Mouse (Mus musculus) embryonic facial prominence, embryonic 11.5 days (tissue): Measurements from ENCODE around the gene Oser1. TPM values are rescaled to one million over a fixed set of nuclear protein-coding genes. Genes with fewer than 3 reads are reported as not detected.

Source experiments
- ATAC-seq: fragments of 200-750 bp; cut with Nextera tagmentation; replicated peaks from 2 replicates; pipeline ENCODE4 v1.8.0; 2017; ENCODE audit warnings: low read depth; ENCODE audit not compliant: insufficient number of reproducible peaks, low FRiP score, low TSS enrichment
- DNase-seq: peaks from one replicate; pipeline ENCODE4 v3.0.0-alpha.2; 2015; ENCODE audit warnings: low spot score
- H3K27ac ChIP-seq: fragments of 300-500 bp; sonication (generic); replicated peaks from 2 replicates; pipeline ENCODE4 v1.5.1; 2014; ENCODE audit warnings: mild to moderate bottlenecking, low read depth, low read length, control low read depth
- H3K27me3 ChIP-seq: fragments of 300-500 bp; sonication (generic); 2 replicates; pipeline ENCODE4 v1.6.1; 2014; ENCODE audit warnings: mild to moderate bottlenecking, low read length, moderate library complexity, mixed read lengths; ENCODE audit not compliant: control insufficient read depth, insufficient read depth
- H3K36me3 ChIP-seq: fragments of 300-500 bp; sonication (generic); replicated peaks from 2 replicates; pipeline ENCODE4 v1.6.1; 2014; ENCODE audit warnings: low read depth, mild to moderate bottlenecking, low read length, moderate library complexity, mixed read lengths; ENCODE audit not compliant: control insufficient read depth, insufficient read depth
- H3K4me1 ChIP-seq: fragments of 300-500 bp; sonication (generic); 2 replicates; pipeline ENCODE4 v1.6.1; 2014; ENCODE audit warnings: low read length, mixed read lengths; ENCODE audit not compliant: control insufficient read depth, insufficient read depth
- H3K4me2 ChIP-seq: fragments of 300-500 bp; sonication (generic); 2 replicates; pipeline ENCODE4 v1.6.1; 2014; ENCODE audit warnings: low read depth, mild to moderate bottlenecking, control low read depth, low read length, moderate library complexity
- H3K4me3 ChIP-seq: fragments of 300-500 bp; sonication (generic); 2 replicates; pipeline ENCODE4 v1.5.1; 2014; ENCODE audit warnings: low read depth, low read length, control low read depth
- H3K9ac ChIP-seq: fragments of 300-500 bp; sonication (generic); replicated peaks from 2 replicates; pipeline ENCODE4 v1.6.1; 2014; ENCODE audit warnings: mild to moderate bottlenecking, control low read depth, low read length
- H3K9me3 ChIP-seq: fragments of 300-500 bp; sonication (generic); replicated peaks from 2 replicates; pipeline ENCODE4 v1.6.1; 2016; ENCODE audit warnings: mild to moderate bottlenecking, low read length, inconsistent platforms, mixed read lengths; ENCODE audit not compliant: control insufficient read depth
- WGBS: fragments of 180-500 bp; shearing (Covaris S2); extraction: QIAGEN DNeasy Blood & Tissue Kit; methylation state at CpG from one replicate; pipeline ENCODE4 v1.1.7; 2014; 5-methylcytosine and 5-hydroxymethylcytosine counted together
- polyA plus RNA-seq: library from polyadenylated mRNA; unstranded; fragments of >200 nt; fragmentation: Nextera tagmentation; extraction: Ambion mirVana; gene quantifications from 2 replicates; pipeline ENCODE4 v1.2.1, GENCODE M21; 2014

Gene Oser1
- polyA plus RNA-seq, 1 experiment from 2014 or later, result 105 TPM

DNA sequence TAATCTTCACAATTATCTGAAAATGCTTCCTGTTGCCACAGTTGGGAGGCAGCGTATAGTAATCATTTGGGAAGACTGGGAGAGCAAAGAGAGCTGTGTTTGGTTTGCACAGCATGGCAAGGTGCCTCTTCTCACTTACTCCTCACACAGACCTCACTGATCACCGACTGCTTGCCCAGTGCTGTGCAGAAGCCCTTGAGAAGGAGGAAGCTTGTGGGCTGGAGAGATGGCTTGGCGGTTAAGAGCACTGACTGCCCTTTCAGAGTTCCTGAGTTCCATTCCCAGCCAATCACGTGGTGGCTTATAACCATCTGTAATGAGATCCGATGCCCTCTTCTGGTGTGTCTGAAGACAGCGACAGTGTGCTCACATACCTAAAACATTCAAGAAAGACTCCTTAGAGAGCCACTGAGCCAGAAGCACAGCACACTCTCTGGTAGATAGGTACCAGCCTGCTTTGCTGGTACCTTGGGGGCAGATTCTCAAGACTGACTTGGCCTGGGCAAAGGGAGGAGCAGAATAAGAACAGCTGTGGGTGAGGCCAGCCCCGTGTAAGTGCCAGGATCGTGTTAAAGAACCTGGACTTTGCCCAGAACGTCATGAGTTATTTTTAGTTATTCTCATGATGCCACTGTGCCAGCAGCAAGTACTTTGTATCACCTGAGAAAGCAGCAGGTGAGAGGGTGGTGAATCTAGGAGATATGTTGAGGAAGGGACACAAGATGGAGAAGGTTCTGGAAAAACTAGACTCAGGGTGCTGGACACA lies 1.4 kb downstream of the Oser1 start:
- Histone ChIP-seq H3K27ac (no peak overlapping the region), H3K9me3 (no peaks in the 10 kb centered on the region), H3K36me3 (no peaks in the 10 kb centered on the region), H3K27me3 (no peaks in the 10 kb centered on the region), H3K4me2 (no peak overlapping the region), H3K4me1 (no peaks in the 10 kb centered on the region), H3K4me3 (no peak overlapping the region), H3K9ac (no peak overlapping the region)
- 78% methylated on average over 9 of the region's 9 CpGs for WGBS
- DNase-seq, result no peak
- no peak for ATAC-seq

GRCm38 (mm10) chr2:163420366-163420886 lies 4.1 kb downstream of the Oser1 start:
- DNase-seq (no peak), ATAC-seq (no peak)
- WGBS, result 36% methylated on average over 10 of the region's 10 CpGs
- H3K4me2 ChIP-seq, result peak overlapping the region; percentile 43
- no peaks in the 10 kb centered on the region for H3K9me3 ChIP-seq
- no peaks in the 10 kb centered on the region for H3K36me3 ChIP-seq
- peak overlapping the region; percentile 72 for H3K9ac ChIP-seq
- no peaks in the 10 kb centered on the region; the same call in 1 of the 2 replicates for H3K4me1 ChIP-seq
- H3K27me3 ChIP-seq, result no peaks in the 10 kb centered on the region
- H3K27ac ChIP-seq, result no peak overlapping the region
- peak overlapping the region; percentile 89 for H3K4me3 ChIP-seq

DNA sequence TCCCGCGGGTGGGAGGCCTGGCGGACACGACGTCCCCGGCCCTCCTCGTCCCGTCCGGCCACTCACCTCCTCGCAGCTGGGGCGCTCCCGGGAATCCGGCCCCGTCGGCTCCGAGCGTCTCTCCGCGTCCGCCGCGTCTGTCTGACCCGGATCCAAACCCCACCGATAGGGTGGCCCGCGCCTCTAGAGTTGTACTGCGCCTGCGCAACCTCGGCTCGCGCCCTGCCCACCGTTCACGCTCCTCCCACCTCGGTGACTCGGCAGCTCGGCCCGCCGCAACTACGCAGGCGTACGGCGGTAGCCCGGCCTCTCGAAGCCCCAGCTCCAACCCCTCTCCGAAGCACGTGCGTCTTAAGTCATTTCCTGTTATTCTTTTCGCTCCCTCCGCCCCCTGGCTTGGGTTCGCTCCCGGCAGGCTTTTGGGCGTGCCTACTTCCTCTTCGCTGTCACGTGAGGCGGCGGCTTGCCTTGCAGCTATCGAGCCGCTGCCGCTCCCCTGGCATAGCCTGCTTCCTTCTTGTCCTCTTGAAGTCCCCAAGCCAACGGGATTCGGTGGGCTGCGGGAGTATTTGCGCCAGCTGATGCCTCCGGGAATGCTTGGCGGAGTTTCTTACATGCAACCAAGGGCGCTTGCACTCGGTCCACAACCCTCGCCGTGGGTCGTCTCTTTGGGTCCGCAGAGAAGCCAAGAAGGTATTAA lies 5.0 kb downstream of the Oser1 start:
- Histone ChIP-seq H3K4me2 (peak overlapping the region; percentile 43), H3K36me3 (no peaks in the 10 kb centered on the region), H3K4me1 (no peaks in the 10 kb centered on the region; the same call in 1 of the 2 replicates), H3K27ac (peak overlapping the region; percentile 38; the same call in 1 of the 2 replicates), H3K27me3 (no peaks in the 10 kb centered on the region), H3K9ac (peak overlapping the region; percentile 81), H3K9me3 (no peaks in the 10 kb centered on the region), H3K4me3 (peak overlapping the region; percentile 89)
- peak; percentile 99 for DNase-seq
- ATAC-seq, result peak; percentile 99
- WGBS, result under 1% methylated on average over 68 of the region's 71 CpGs

- Histone ChIP-seq H3K9me3 (no peaks in the 10 kb centered on the region), H3K4me1 (no peaks in the 10 kb centered on the region; the same call in 1 of the 2 replicates), H3K27ac (peak overlapping the region; percentile 53), H3K9ac (peak overlapping the region; percentile 81), H3K4me2 (peak overlapping the region; percentile 77), H3K36me3 (no peaks in the 10 kb centered on the region), H3K27me3 (no peaks in the 10 kb centered on the region), H3K4me3 (peak overlapping the region; percentile 89)
- DNase-seq (peak; percentile 31), ATAC-seq (peak; percentile 55)
- 0% methylated on average over 25 of the region's 50 CpGs for WGBS
Measured at GRCm38 (mm10) chr2:163418841-163419345, 5.6 kb downstream of the Oser1 start.

DNA sequence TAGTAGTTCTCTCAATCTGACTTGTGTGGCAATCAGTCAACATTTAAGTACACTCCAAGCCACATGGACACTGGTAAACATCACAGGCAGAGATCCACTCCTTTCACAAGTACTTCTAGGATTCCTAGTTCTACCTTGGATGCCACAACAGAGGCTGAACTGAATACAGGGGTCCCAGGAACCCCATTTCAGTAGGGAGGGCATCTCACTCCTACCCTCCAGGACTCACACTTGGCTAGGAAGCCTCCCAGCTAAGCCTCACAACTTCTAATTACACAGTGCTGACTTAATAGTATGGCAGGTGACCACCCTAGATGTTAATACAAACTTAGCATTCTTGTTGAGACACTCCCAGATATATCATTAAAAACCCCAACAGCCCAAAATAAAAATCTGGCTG lies 6.7 kb downstream of the Oser1 start:
- Histone ChIP-seq H3K36me3 (no peaks in the 10 kb centered on the region; the same call in 1 of the 2 replicates), H3K27ac (no peak overlapping the region), H3K4me2 (peak overlapping the region; percentile 77), H3K4me3 (no peak overlapping the region; the same call in 1 of the 2 replicates), H3K27me3 (no peaks in the 10 kb centered on the region), H3K9ac (no peak overlapping the region), H3K9me3 (no peaks in the 10 kb centered on the region), H3K4me1 (no peaks in the 10 kb centered on the region; the same call in 1 of the 2 replicates)
- no peak for DNase-seq
- ATAC-seq, result no peak

GRCm38 (mm10) chr2:163417026-163417425 lies 7.5 kb downstream of the Oser1 start:
- H3K9me3 ChIP-seq, result no peaks in the 10 kb centered on the region
- DNase-seq (no peak), ATAC-seq (no peak)
- no peak overlapping the region for H3K9ac ChIP-seq
- no peaks in the 10 kb centered on the region; the same call in 1 of the 2 replicates for H3K4me1 ChIP-seq
- no peak overlapping the region for H3K4me3 ChIP-seq
- H3K27me3 ChIP-seq, result no peaks in the 10 kb centered on the region
- H3K27ac ChIP-seq, result no peak overlapping the region
- H3K4me2 ChIP-seq, result no peak overlapping the region
- WGBS, result 90% methylated on average over 6 of the region's 6 CpGs
- H3K36me3 ChIP-seq, result no peaks in the 10 kb centered on the region; the same call in 1 of the 2 replicates

DNA sequence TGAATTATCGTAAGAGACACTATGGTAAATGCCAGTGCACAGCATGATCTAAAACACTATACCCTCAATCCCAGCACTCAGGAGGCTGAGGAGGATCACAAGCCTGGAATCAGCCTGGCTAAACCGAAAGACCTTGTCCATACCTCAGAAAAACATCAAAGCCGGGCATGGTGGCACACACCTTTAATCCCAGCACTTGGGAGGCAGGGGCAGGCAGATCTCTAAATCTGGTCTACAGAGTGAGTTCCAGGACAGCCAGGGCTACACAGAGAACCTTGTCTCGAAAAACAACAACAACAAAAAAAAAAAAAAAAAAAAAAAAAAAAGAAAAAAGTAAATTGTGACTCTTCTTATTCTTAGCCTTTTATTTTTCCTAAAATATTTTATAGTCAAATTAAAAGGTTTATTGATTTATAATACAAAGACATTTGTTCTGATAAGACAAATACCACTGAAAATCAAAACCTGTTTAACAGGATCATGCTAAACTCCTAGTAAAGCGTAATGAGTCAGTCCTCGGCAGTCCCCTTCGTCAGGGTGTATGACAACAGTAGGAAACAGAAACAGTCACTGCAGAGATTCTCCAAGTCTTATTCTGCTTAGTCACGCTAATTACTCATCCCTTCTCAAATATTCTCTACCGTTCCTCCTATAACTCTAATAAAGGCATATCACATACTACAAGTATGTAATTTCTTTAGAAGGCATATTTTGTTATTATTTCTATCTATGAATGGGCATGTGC lies 11.5 kb downstream of the Oser1 start:
- H3K4me3 ChIP-seq, result no peak overlapping the region
- 90% methylated on average over 9 of the region's 9 CpGs for WGBS
- ATAC-seq (no peak), DNase-seq (no peak)
- H3K27me3 ChIP-seq, result no peaks in the 10 kb centered on the region
- H3K9me3 ChIP-seq, result no peaks in the 10 kb centered on the region
- no peaks in the 10 kb centered on the region; the same call in 1 of the 2 replicates for H3K4me1 ChIP-seq
- H3K4me2 ChIP-seq, result no peak overlapping the region
- no peak overlapping the region for H3K9ac ChIP-seq
- H3K36me3 ChIP-seq, result no peaks in the 10 kb centered on the region; the same call in none of the 2 replicates
- no peak overlapping the region for H3K27ac ChIP-seq
